Mouse (Mus musculus): ENCODE results near the gene Tbc1d10c.

DNA sequence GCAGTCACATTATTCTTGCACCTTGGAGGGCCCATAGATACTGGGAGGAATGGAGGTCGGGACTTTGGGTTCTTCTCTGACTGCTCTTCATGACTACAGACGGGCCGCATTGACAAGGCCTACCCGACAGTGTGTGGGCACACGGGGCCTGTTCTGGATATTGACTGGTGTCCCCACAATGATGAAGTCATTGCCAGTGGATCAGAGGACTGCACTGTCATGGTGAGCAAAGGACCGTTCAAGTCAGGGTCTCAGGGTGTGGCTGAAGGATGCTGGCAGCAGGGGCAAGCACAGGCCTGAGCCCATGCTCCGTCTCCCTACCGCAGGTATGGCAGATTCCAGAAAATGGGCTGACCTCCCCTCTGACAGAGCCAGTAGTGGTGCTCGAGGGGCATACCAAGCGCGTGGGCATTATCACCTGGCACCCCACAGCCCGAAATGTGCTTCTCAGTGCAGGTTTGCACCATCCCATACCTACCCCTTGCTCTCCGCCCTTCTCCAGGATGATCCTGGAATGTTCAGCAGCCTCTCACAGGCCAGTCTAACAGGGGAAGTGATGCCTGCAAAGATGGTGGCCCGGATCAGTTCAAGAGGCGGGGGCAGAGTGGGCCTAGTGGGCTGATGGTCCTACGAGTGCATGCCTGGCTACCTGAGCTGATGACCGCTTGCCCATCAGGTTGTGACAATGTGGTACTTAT is 41.2 kb downstream of the Tbc1d10c start:
- TF ChIP-seq POLR2A (IDR thresholded peaks at IDR 0.05; ENCODE audit: low read depth, low read length) (no peak), CTCF (IDR thresholded peaks at IDR 0.05; ENCODE audit: extremely low read depth, insufficient read length, insufficient replicate concordance, low read depth, low read length) (no peak)
